30 mouse cellular contexts compared by ENCODE assay signal in genomic region chr12:17273841-17274240, GRCm38 (mm10). TPM values are rescaled to one million over a fixed set of nuclear protein-coding genes. Genes with fewer than 3 reads are reported as not detected.
"Had no signal": no experiment of that assay in that cellular context is flagged by ENCODE, and none has a peak within 500 bp of the region (broad histone marks: within the 10 kb centered on the region; RNA-seq: fewer than 3 reads in every experiment).

No protein-coding gene starts in this region.

- H3K4me3 ChIP-seq: heart, adult 2 months; heart, embryonic 12.5 days; hindbrain, embryonic 10.5 days; hindbrain, embryonic 13.5 days; hindbrain, embryonic 15.5 days; kidney, embryonic 15.5 days; left cerebral cortex, adult 2 months; limb, embryonic 10.5 days; limb, embryonic 12.5 days; liver, embryonic 13.5 days; liver, embryonic 15.5 days had no signal

- H3K27me3 ChIP-seq: heart, embryonic 12.5 days; hindbrain, embryonic 13.5 days; hindbrain, embryonic 15.5 days; kidney, embryonic 15.5 days; limb, embryonic 12.5 days; liver, embryonic 13.5 days; liver, embryonic 15.5 days had no signal

- H3K9me3 ChIP-seq: heart, embryonic 12.5 days; hindbrain, embryonic 10.5 days; hindbrain, embryonic 13.5 days; hindbrain, embryonic 15.5 days; kidney, embryonic 15.5 days; limb, embryonic 10.5 days; limb, embryonic 12.5 days; liver, embryonic 13.5 days; liver, embryonic 15.5 days had no signal

- H3K4me2 ChIP-seq: heart, embryonic 12.5 days; hindbrain, embryonic 13.5 days; hindbrain, embryonic 15.5 days; kidney, embryonic 15.5 days; limb, embryonic 12.5 days; liver, embryonic 11.5 days; liver, embryonic 13.5 days; liver, embryonic 15.5 days had no signal

- DNase-seq: gastrocnemius, postnatal 14 days; gastrocnemius, postnatal 36 days; heart, adult 11 months; heart, adult 2 months; heart, postnatal 10 days; heart, postnatal 4 days; kidney, adult 11 months; kidney, adult 2 months; kidney, adult 9 months; kidney, postnatal 14 days; kidney, postnatal 36 days; layer of hippocampus, adult 9-11 months; liver; liver, embryonic 13.5 days; liver, postnatal 0 days had no signal

- H3K27ac ChIP-seq: heart, adult 2 months; hindbrain, embryonic 10.5 days; hindbrain, embryonic 13.5 days; hindbrain, embryonic 15.5 days; hindbrain, postnatal 0 days; kidney, embryonic 15.5 days; kidney, postnatal 0 days; left cerebral cortex, adult 2 months; limb, embryonic 10.5 days; limb, embryonic 12.5 days; liver, embryonic 13.5 days; liver, embryonic 15.5 days had no signal

- ATAC-seq: hindbrain, postnatal 0 days; intestine, embryonic 16.5 days; liver, postnatal 0 days had no signal

- H3K9ac ChIP-seq: heart, embryonic 12.5 days; hindbrain, embryonic 13.5 days; hindbrain, embryonic 15.5 days; kidney, embryonic 15.5 days; limb, embryonic 12.5 days; liver, embryonic 13.5 days; liver, embryonic 15.5 days; liver, postnatal 0 days had no signal

RNA-seq across cellular contexts. Expression of gene Atp6v1c2, which starts 55.3 kb away (rescaled TPM):
- total RNA-seq: gastrocnemius, adult 8-10 months; gastrocnemius, postnatal 14 days; gastrocnemius, postnatal 36 days; heart, adult 2 months; heart, postnatal 10 days; heart, postnatal 25 days; heart, postnatal 4 days had no signal
- polyA plus RNA-seq: liver, embryonic 13.5 days; liver, embryonic 15.5 days had no signal
